Mouse (Mus musculus): ENCODE results near the gene Dnajb2. TPM values are rescaled to one million over a fixed set of nuclear protein-coding genes. Genes with fewer than 3 reads are reported as not detected.

Gene Dnajb2
- polyA plus RNA-seq, 2 experiments from 2014 or later = 5.9 to 7.1 TPM

Other genes starting within 250 kb of the Dnajb2 start
- gene Nhej1, start 111.2 kb upstream of the Dnajb2 start, polyA plus RNA-seq (2017; shearing (Covaris generic)) = 1 to 10 TPM; 5.4 to 6.3 TPM
- under 1 TPM in 1 of 2 experiments, not detected in 1; 0.46 TPM for gene Slc23a3, start 102.5 kb upstream of the Dnajb2 start, polyA plus RNA-seq (2017; shearing (Covaris generic))
- gene Cnppd1, start 93.7 kb upstream of the Dnajb2 start, polyA plus RNA-seq (2017; shearing (Covaris generic)) = 100 to 1,000 TPM; 114 to 125 TPM
- gene Retreg2, start 93.6 kb upstream of the Dnajb2 start, polyA plus RNA-seq (2017; shearing (Covaris generic)) = 10 to 100 TPM; 15.1 to 27.4 TPM
- 10 to 100 TPM; 52.2 to 58.8 TPM for gene Zfand2b, start 67.8 kb upstream of the Dnajb2 start, polyA plus RNA-seq (2017; shearing (Covaris generic))
- gene Abcb6, start 56.0 kb upstream of the Dnajb2 start, polyA plus RNA-seq (2017; shearing (Covaris generic)) = 1 to 10 TPM; 1.4 to 2.8 TPM
- gene Ankzf1, start 44.3 kb upstream of the Dnajb2 start, polyA plus RNA-seq (2017; shearing (Covaris generic)) = 10 to 100 TPM; 14.1 to 17.1 TPM
- gene Atg9a, start 44.2 kb upstream of the Dnajb2 start, polyA plus RNA-seq (2017; shearing (Covaris generic)) = 1 to 10 TPM; 9.9 TPM
- 10 to 100 TPM; 12.0 to 12.4 TPM for gene Glb1l, start 25.6 kb upstream of the Dnajb2 start, polyA plus RNA-seq (2017; shearing (Covaris generic))
- 10 to 100 TPM; 45.7 to 65.1 TPM for gene Stk16, start 25.6 kb upstream of the Dnajb2 start, polyA plus RNA-seq (2017; shearing (Covaris generic))
- 100 to 1,000 TPM; 120 to 135 TPM for gene Tuba4a, start 16.5 kb upstream of the Dnajb2 start, polyA plus RNA-seq (2017; shearing (Covaris generic))
- gene A630095N17Rik, start 4.3 kb upstream of the Dnajb2 start, polyA plus RNA-seq (2017; shearing (Covaris generic)) = not detected
- under 1 TPM; 0.37 to 0.47 TPM for gene Ptprn, start 28.1 kb downstream of the Dnajb2 start, polyA plus RNA-seq (2017; shearing (Covaris generic))
- not detected for gene Resp18, start 42.0 kb downstream of the Dnajb2 start, polyA plus RNA-seq (2017; shearing (Covaris generic))
- 10 to 100 TPM; 57.0 to 64.9 TPM for gene Dnpep, start 81.6 kb downstream of the Dnajb2 start, polyA plus RNA-seq (2017; shearing (Covaris generic))
- not detected for gene Des, start 123.9 kb downstream of the Dnajb2 start, polyA plus RNA-seq (2017; shearing (Covaris generic))
- not detected for gene Speg, start 138.9 kb downstream of the Dnajb2 start, polyA plus RNA-seq (2017; shearing (Covaris generic))
- 10 to 100 TPM; 43.8 to 51.5 TPM for gene Gmppa, start 199.5 kb downstream of the Dnajb2 start, polyA plus RNA-seq (2017; shearing (Covaris generic))
- not detected for gene Asic4, start 214.0 kb downstream of the Dnajb2 start, polyA plus RNA-seq (2017; shearing (Covaris generic))
- 1 to 10 TPM; 4.0 to 5.3 TPM for gene Chpf, start 242.9 kb downstream of the Dnajb2 start, polyA plus RNA-seq (2017; shearing (Covaris generic))
- under 1 TPM in 1 of 2 experiments, not detected in 1; 0.40 TPM for gene Tmem198, start 243.1 kb downstream of the Dnajb2 start, polyA plus RNA-seq (2017; shearing (Covaris generic))